Mouse (Mus musculus): ENCODE results near the gene Rnf213. TPM values are rescaled to one million over a fixed set of nuclear protein-coding genes. Genes with fewer than 3 reads are reported as not detected.
"Not testable (repeated sequence)": the region's sequence is repeated elsewhere in the genome, so short reads cannot be mapped to it uniquely, and the experiment has no call there.

The Rnf213 gene
- total RNA-seq, 2 experiments from 2014 or later: 5.4 to 7.4 TPM

DNA sequence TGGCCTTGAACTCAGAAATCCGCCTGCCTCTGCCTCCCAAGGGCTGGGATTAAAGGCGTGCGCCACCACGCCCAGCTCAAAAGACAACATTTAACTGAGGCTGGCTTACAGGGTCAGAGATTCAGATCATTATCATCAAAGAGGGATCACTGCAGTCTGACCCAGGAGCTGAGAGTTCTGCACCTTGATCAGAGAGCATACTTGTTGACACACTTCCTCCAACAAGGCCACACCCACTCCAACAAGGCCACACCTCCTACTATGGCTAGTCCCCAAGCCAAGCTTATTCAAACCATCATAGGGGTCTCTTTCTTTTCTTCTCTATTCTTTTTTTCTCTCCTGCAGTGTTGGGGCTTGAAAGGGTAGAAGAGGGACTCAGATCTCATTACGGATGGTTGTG, 6.6 kb upstream of the Rnf213 start:
- intact Hi-C loops (cut with DNase I; ENCODE audit: low total_unique reads): no loop called here
- no peak for DNase-seq

DNA sequence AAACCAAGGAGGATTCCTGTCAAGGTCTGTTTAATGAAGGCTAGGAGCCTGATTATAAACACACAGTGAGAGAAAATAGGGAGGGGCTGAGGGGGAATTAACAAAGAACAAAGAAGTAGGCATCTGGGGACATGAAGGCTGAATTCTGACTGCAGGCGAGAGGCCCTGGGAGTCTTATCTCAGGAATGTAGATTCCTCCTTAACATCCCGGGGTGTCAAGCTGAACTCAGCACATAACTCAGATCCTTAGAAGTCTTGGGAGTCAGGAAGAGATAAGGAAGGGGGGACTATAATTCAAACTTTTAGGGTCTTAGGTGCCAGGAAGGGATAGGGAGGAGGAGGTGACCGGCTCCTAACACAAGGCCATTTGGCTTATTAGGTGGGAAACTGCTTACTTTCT, 5.6 kb upstream of the Rnf213 start:
- DNase-seq; intact Hi-C loops (cut with DNase I; ENCODE audit: low total_unique reads): not testable (repeated sequence)

DNA sequence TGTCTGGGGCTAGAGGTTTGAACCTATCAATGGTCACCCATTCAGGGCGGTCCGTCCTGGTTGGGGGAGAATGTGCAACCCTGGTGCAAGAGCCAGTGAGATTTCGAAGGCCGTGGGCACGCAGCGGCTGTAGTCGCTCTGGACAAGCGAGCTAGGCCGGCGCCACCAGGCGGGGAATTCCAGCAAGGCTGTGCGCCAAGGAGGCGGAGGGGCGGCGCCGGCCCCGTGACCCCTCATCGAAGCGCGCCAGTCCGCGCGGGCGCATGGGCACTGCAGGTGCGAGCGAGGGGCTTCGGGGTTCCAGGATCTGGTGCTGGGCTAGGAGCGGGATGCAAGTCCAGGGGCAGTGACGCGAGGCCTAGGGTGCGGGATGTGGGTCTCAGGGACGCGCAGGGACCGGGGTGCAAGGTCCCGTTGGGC, 3.0 kb upstream of the Rnf213 start:
- intact Hi-C loops (cut with DNase I; ENCODE audit: low total_unique reads): no loop called here
- peak; percentile 87 for DNase-seq

DNA sequence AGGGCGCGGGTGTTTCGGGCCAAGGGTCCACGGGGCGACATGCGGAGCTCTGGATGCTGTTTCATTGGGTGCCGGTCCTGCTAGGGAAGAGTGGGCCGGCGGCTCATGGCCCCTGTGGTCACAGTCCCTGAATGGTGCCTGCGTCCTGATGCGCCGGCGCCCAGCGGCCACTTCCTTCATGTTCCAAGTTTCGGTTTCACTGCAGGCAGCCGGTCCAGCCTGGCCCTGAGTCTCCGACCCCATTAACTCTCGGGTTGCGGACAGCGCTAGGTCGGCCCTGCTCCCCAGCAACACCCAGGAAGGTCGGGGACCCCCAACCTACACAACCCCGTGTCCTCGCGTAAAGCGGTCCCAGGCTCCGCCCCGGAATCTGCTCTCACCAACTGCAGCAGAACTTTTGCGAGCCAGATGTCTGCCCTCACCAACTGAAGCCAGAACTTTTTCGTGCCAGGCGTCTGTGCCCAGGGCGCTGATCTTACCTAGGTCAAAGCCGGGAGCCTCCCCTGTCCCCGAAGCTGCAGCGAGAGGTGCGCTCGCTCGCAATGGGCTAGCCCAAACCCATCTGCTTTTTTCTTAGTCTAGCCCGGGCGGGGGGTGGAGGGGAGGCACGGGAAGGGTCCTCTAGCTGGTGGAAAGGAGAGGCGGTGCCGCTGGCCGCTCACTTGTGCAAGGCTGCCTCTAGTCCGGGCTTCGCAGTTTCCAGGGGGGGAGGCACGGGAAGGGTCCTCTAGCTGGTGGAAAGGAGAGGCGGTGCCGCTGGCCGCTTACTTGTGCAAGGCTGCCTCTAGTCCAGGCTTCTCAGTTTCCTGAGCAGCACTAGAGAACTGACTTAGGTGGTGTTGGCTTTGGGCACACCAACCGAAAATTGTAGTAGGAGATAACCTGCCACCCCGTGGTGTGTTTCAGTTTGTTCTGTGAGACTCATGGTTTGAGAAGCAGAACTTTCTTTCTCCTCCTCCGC, 2.3 kb upstream of the Rnf213 start:
- DNase-seq: peak; percentile 77
- intact Hi-C loops (cut with DNase I; ENCODE audit: low total_unique reads): no loop called here

- no peak for DNase-seq
- intact Hi-C loops (cut with DNase I; ENCODE audit: low total_unique reads): no loop called here
Measured at GRCm38 (mm10) chr11:119391386-119392000, 1.4 kb upstream of the Rnf213 start.

DNA sequence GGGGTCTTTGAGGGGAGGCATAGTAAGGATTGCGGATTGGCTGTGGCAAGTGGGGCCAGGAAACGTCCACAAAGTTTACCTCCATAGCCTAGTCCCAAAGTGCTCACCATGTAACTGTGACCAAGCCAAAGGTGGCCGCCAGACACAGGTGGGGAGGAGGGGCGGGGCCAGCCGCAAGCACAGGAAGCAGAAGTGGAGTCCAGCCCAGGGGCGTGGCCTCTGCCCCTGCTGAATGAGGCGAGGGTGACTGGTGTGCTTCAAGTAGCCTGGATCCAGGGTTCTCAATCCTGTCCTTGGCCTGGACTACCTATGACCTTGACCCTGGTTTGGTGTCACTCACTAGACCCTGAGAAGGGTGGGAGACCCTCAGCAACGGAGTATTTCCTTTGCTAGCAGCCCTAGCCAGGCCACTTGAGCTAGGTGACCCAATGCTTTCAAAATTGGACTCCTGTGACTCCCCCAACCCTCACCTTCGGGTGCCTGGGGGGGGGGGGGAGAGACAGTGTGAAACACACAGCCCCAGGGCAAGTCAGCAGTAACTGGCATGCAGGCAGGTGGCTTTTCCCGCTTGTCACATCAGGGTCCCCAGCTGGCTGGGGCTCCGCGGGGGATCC, 792 bp upstream of the Rnf213 start:
- intact Hi-C loops (cut with DNase I; ENCODE audit: low total_unique reads): no loop called here
- peak; percentile 43 for DNase-seq

- no peak for DNase-seq
- intact Hi-C loops (cut with DNase I; ENCODE audit: low total_unique reads): no loop called here
Measured at GRCm38 (mm10) chr11:119393483-119393804, 544 bp downstream of the Rnf213 start.

GRCm38 (mm10) chr11:119394210-119394609, 1.3 kb downstream of the Rnf213 start:
- DNase-seq: no peak
- intact Hi-C loops (cut with DNase I; ENCODE audit: low total_unique reads): no loop called here

GRCm38 (mm10) chr11:119395394-119395793, 2.5 kb downstream of the Rnf213 start:
- intact Hi-C loops (cut with DNase I; ENCODE audit: low total_unique reads): no loop called here
- DNase-seq: no peak

GRCm38 (mm10) chr11:119395931-119396330, 3.0 kb downstream of the Rnf213 start:
- intact Hi-C loops (cut with DNase I; ENCODE audit: low total_unique reads): no loop called here

DNA sequence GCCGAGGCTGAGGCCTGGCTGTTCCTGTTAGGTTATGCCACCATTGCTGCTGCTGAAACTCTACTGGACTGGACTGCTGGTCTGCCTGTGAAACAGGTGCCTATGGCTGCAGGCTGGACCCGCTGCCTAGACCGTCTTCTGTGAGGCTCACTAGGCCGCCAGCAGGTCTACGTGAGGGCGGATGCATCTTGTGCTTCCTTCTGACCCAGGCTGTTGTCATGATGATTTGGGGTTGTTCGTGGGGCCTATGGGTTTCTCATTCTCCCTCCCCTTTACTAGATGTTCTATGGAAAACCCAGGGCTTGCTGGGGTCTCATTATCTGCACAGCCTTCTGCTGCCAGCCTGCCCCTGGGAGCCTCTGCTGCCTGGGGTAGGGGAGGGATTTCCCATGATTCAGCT, 3.6 kb downstream of the Rnf213 start:
- DNase-seq: no peak
- intact Hi-C loops (cut with DNase I; ENCODE audit: low total_unique reads): no loop called here

More at GRCm38 (mm10) chr11:119395931-119396330, 3.0 kb downstream of the Rnf213 start:
- DNase-seq: no peak

- intact Hi-C loops (cut with DNase I; ENCODE audit: low total_unique reads): no loop called here
Measured at GRCm38 (mm10) chr11:119402501-119403160, 9.7 kb downstream of the Rnf213 start.

GRCm38 (mm10) chr11:119404627-119405026, 11.7 kb downstream of the Rnf213 start:
- intact Hi-C loops (cut with DNase I; ENCODE audit: low total_unique reads): no loop called here
- DNase-seq: no peak

More at GRCm38 (mm10) chr11:119402501-119403160, 9.7 kb downstream of the Rnf213 start:
- DNase-seq: no peak

DNA sequence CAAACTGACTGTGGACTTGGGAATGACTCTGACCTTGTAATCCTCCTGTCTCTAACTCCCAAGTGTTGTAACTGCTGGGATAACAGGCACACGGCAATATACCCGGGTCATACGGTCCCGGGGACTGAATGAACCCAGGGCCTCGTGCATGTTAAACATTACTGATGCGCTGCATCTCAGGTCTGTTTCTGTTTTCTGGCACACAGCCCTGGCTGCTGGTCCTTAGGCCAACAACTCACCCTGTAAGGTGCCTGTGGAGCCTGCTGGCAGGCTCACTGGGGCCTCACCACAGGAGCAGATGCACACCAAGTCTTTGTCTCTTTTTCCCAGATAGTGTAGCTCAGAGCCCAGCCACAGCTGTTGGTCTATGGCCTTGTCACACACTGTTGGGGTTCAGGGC, 14.5 kb downstream of the Rnf213 start:
- DNase-seq: no peak
- intact Hi-C loops (cut with DNase I; ENCODE audit: low total_unique reads): no loop called here

GRCm38 (mm10) chr11:119407977-119408376, 15.1 kb downstream of the Rnf213 start:
- intact Hi-C loops (cut with DNase I; ENCODE audit: low total_unique reads): no loop called here
- no peak for DNase-seq

- DNase-seq: no peak
- intact Hi-C loops (cut with DNase I; ENCODE audit: low total_unique reads): no loop called here
Measured at GRCm38 (mm10) chr11:119419327-119420118, 26.6 kb downstream of the Rnf213 start.

- DNase-seq: no peak
- intact Hi-C loops (cut with DNase I; ENCODE audit: low total_unique reads): no loop called here
Measured at GRCm38 (mm10) chr11:119420426-119420825, 27.5 kb downstream of the Rnf213 start.

- DNase-seq: no peak
- intact Hi-C loops (cut with DNase I; ENCODE audit: low total_unique reads): no loop called here
Measured at GRCm38 (mm10) chr11:119427431-119427830, 34.5 kb downstream of the Rnf213 start.

DNA sequence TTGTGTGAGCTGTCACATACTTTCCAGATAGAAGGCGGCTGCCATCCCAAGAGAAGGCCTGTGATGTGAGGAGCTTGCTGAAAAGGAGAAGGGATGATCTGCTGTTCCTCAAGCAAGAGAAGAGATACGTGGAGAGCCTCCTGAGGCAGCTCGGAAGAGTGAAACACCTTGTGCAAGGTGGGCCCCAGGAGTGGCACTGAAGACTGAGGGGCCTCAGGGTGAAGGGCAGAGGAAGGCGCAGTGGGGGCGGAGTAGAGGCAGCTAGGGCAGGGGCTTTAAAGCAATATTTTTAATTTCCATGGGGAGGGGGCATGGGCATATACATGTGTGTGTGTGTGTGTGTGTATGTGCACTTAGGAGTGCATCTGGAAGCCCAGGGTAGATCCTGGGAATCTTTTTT, 35.1 kb downstream of the Rnf213 start:
- intact Hi-C loops (cut with DNase I; ENCODE audit: low total_unique reads): no loop called here
- DNase-seq: no peak

Measured in gastrocnemius, postnatal 14 days (tissue).